Mouse (Mus musculus) spleen, postnatal 36 days (tissue): ENCODE results near the gene Olfr1392.
"Not testable (repeated sequence)": the region's sequence is repeated elsewhere in the genome, so short reads cannot be mapped to it uniquely, and the experiment has no call there.

Experiments
- DNase-seq, 2 experiments: peaks; one replicate each; pipeline ENCODE4 v3.0.0; 2022; ENCODE audit warnings: low spot score in 2 of 2, mixed read lengths in 1 of 2

Gene Olfr1392

DNA sequence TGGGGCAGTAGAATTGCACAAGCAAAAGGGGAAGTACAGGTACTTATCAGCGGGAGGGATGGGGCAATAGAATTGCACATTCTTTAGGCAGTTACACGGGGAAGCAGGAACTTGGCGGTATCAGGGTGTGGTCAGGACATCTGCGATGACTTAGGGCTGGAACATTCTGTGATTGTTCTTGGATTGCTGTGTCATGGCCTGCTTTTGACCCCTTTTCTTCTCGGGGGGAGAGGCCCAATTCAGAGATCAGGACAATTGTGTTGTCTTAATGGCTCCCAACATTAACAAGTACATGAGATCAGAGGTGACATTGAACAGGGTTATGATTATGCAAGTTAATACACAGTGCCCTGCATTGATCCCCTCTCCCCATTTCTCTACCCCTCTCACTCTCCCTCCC lies 23.5 kb downstream of the Olfr1392 start:
- DNase-seq: not testable (repeated sequence)

DNA sequence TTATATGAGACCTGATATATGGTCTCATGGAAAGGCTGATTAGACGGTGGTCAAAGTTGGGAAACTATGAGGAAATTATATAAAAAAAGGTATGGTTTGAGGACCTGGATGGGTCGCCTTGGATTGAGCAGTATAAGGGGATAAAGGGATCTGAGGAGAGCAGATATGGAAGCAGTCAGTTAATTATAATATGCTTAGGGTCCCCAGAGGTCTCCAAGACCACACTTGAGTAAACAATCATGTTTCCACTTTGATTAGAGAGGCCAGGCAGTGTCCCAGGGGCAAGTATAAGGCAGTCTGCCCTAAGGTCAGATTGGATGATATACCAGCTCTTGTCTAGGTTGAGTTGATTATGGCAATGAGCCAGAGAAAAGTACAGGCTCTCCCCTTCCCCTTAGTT lies 37.4 kb downstream of the Olfr1392 start, which contains the start of gene Olfr1391:
TSS of gene Olfr1391 (plus strand) at position 301 of the 400 bp plus-strand sequence.
- no peak for DNase-seq

DNA sequence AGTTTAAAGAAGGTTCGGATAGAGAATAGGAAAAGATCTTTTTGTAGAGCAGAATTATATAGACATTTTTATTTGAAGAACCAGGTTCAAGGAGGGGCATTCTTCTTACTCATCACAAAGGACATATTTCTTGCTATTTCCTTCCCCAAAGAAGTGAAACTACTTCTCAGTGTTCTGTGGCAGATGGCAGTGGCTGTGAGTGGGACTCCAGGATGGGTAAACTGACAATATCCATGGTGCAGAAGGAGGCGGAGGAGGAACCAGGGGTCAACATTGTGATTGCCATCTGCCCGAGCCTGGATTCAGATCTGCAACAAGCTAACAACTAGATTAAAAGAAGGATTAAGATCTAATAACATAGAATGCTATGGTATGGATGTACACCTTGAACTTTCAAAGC lies 41.6 kb downstream of the Olfr1392 start:
- DNase-seq: no peak

DNA sequence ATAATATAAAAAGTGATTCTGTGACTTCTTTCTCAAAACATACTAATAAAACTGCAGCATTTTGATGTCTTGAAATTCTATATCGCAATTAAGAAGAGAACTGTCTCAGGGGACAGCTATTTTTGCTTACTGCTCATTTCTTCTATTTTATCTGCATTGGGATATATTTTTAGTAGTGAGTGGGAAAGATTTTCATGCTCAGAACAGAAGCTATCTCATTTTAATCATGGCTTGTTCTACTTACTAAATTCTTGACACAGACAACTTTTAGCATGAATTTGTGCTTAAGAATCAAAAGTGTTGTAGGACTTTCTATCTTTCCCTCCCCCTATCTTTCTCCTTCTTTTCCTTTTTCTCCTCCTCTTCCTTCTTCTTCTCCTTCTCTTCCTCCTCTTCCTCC lies 44.6 kb downstream of the Olfr1392 start:
- DNase-seq: no peak

DNA sequence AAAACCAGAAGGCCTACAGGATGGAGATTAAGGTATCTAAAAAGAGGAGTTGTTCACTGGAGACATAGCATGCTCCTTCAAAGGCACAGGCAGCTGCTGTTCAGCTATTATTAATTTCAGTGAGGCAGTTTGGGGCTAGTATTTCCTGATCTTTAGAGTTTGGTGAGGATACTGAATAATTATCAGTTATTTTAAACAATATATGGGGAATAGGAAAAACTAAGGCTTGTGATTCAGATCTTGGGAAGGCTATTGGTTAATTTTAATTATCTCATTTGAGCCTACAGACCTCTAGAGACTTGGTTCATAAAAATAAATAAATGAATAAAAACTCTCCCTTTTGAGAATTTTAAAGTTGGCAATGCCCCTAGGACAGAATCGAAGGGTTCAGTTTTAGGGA lies 49.8 kb downstream of the Olfr1392 start, which contains the start of gene Olfr1390:
TSS of gene Olfr1390 (plus strand) at position 301 of the 400 bp plus-strand sequence.
- no peak for DNase-seq

DNA sequence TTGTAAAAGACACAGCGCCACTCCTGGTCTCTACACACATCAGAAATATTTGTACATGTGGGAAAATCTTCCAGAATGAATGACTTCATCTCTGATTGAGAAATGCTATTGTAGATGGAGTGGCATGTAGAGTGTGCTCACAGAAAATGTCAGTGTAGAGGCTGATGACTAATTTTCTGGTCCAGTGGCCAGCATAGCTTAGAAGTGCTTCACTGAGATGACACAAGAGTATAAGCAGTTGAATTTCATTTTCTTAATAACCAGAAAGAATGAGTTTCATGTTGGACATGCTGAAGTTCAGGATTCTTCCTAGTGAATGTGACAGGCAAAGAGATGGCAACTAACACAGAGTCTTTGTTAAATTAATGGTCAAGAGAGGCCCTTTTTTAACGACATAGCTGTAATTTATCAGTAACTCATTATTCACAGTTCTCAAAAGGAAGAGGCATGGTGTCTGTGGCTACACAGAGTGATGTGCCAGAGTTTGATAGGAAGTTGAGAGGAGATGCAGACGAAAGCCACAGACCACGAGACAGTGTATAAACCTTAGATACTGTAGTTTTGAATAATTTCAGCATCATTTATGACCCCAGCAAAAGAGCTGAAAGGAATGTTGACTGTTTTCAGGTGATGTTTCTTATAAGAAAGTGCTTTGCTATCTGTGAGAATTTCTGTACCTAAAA lies 52.2 kb downstream of the Olfr1392 start:
- DNase-seq: no peak
